Mouse (Mus musculus): ENCODE measurements at regions not wholly inside any gene's neighbourhood (a gene's known extent, or its start where the extent isn't known, plus 50 kb on each side); places are given as distances from the start of the nearest gene placed in this dataset.

DNA sequence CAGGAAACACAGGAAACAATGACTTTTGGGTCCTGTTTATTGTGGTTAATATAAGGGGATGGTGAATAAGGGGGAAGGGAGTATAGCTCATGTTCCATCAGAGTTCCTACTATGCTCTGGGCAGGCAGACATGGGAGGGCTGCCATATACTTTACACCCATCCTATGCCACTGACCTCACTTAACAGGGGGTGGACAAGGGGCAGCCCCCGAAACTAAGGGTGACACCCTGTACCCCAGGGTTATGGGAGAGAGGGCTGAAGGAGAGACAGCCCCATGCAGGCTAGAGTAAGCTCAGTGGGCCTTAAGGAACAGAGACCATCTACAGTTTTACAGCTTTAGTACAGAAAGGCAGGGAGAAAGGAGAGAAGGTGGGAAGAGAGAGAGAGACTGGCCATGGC, 352.3 kb upstream of the Cntn5 start:
- TF ChIP-seq CTCF (IDR thresholded peaks at IDR 0.05; ENCODE audit: low read depth) (no peak), EP300 (IDR thresholded peaks at IDR 0.05; ENCODE audit: low read depth) (no peak)

Data from liver, postnatal 0 days (tissue).